Mouse (Mus musculus) cerebellum, adult 2 months (tissue): ENCODE data around the gene Fam76a.

ENCODE experiments used
- CTCF ChIP-seq: fragments of 200-500 bp; IDR thresholded peaks from 2 replicates; pipeline ENCODE4 v1.5.1; 2011; ENCODE audit warnings: low read depth, mild to moderate bottlenecking, control low read depth, low read length, moderate library complexity, borderline replicate concordance; ENCODE audit not compliant: insufficient read depth
- POLR2A ChIP-seq: fragments of 200-500 bp; IDR thresholded peaks from 2 replicates; pipeline ENCODE4 v1.6.1; 2011; ENCODE audit warnings: low read length, control low read depth, borderline replicate concordance; ENCODE audit not compliant: insufficient read depth

DNA sequence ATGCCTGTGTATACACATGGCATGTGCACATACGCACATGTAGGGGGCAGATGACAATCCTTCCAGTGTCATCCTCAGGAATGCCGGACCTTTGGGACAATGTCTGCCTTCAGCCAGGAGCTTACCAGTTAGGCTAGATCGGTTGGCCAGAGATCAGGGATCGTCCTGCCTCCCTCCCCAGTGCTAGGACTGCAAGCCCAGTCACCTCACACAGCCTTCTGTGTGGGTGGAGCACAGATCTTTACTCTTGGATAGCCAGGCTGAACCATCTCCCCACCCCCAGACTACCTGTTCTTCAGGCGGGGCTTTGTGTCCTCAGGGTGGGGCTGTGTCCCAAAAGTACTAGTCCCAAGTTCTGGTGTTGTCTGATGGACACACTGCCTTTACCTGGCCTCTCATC lies 38.0 kb upstream of the Fam76a start:
- TF ChIP-seq CTCF (no peak), POLR2A (no peak)
